Mouse (Mus musculus): ENCODE data around the gene Gm49368.
"Not testable (repeated sequence)": the region's sequence is repeated elsewhere in the genome, so short reads cannot be mapped to it uniquely, and the experiment has no call there.

GRCm38 (mm10) chr7:128016134-128016533 is 46.3 kb upstream of the Gm49368 start:
- not testable (repeated sequence) for TF ChIP-seq POLR2A (IDR thresholded peaks at IDR 0.05; ENCODE audit: control insufficient read depth in 1 of 2, insufficient read depth in 1 of 2, low read depth in 1 of 2, low read length in 2 of 2, poor library complexity in 1 of 2); CTCF (IDR thresholded peaks at IDR 0.05 in 2 of 3, conservative IDR thresholded peaks at IDR 0.05 in 1 of 3; ENCODE audit: control insufficient read depth in 1 of 3, insufficient read depth in 1 of 3, low read depth in 2 of 3, low read length in 3 of 3, poor library complexity in 1 of 3, severe bottlenecking in 1 of 3); HCFC1 (IDR thresholded peaks at IDR 0.05; ENCODE audit: low read depth, low read length)
